Mouse (Mus musculus) midbrain, embryonic 14.5 days (tissue): ENCODE results near the gene Senp6. TPM values are rescaled to one million over a fixed set of nuclear protein-coding genes. Genes with fewer than 3 reads are reported as not detected.
"Not testable (repeated sequence)": the region's sequence is repeated elsewhere in the genome, so short reads cannot be mapped to it uniquely, and the experiment has no call there.

ENCODE experiments used
- ATAC-seq: fragments of 200-750 bp; cut with Nextera tagmentation; 2 replicates; pipeline ENCODE4 v1.8.0; 2017; ENCODE audit warnings: moderate number of reproducible peaks, moderate library complexity; ENCODE audit not compliant: low FRiP score, low TSS enrichment
- DNase-seq: peaks from one replicate; pipeline ENCODE4 v3.0.0-alpha.2; 2015
- H3K27ac ChIP-seq: fragments of 300-500 bp; sonication (generic); replicated peaks from 2 replicates; pipeline ENCODE4 v1.5.1; 2014; ENCODE audit warnings: mild to moderate bottlenecking, low read depth, low read length, moderate library complexity
- H3K27me3 ChIP-seq: fragments of 300-500 bp; sonication (generic); 2 replicates; pipeline ENCODE4 v1.6.1; 2014; ENCODE audit warnings: low read length, control low read depth, mixed read lengths; ENCODE audit not compliant: control insufficient read depth, insufficient read depth
- H3K36me3 ChIP-seq: fragments of 300-500 bp; sonication (generic); 2 replicates; pipeline ENCODE4 v1.6.1; 2014; ENCODE audit warnings: low read length, control low read depth; ENCODE audit not compliant: control insufficient read depth, insufficient read depth
- H3K4me1 ChIP-seq: fragments of 300-500 bp; sonication (generic); 2 replicates; pipeline ENCODE4 v1.6.1; 2014; ENCODE audit warnings: mild to moderate bottlenecking, antibody characterized with exemption, low read length, control low read depth; ENCODE audit not compliant: control insufficient read depth, insufficient read depth
- H3K4me2 ChIP-seq: fragments of 300-500 bp; sonication (generic); 2 replicates; pipeline ENCODE4 v1.6.1; 2014; ENCODE audit warnings: mild to moderate bottlenecking, low read length, moderate library complexity
- H3K4me3 ChIP-seq: fragments of 300-500 bp; sonication (generic); replicated peaks from 2 replicates; pipeline ENCODE4 v1.5.1; 2014; ENCODE audit warnings: low read depth, low read length
- H3K9ac ChIP-seq: fragments of 300-500 bp; sonication (generic); replicated peaks from 2 replicates; pipeline ENCODE4 v1.6.1; 2014; ENCODE audit warnings: mild to moderate bottlenecking, low read length, moderate library complexity
- H3K9me3 ChIP-seq: fragments of 300-500 bp; sonication (generic); 2 replicates; pipeline ENCODE4 v1.6.1; 2016; ENCODE audit warnings: low read length, control low read depth, mixed read lengths; ENCODE audit not compliant: control insufficient read depth
- WGBS: fragments of 180-500 bp; shearing (Covaris S2); extraction: QIAGEN DNeasy Blood & Tissue Kit; methylation state at CpG from one replicate; pipeline ENCODE4 v1.1.7; 2014; 5-methylcytosine and 5-hydroxymethylcytosine counted together
- polyA plus RNA-seq: library from polyadenylated mRNA; unstranded; fragments of >200 nt; fragmentation: Nextera tagmentation; extraction: Ambion mirVana; gene quantifications from 2 replicates; pipeline ENCODE4 v1.2.1, GENCODE M21; 2014

Senp6 gene
- polyA plus RNA-seq: 64.4 and 73.4 TPM in 2 replicates

GRCm38 (mm10) chr9:80066367-80067220, at the start of gene Senp6:
Senp6 (plus strand) TSS chr9:80066903.
- H3K9ac ChIP-seq: peak within 1 kb of the TSS; percentile 100
- under 1% methylated on average over 70 of the region's 74 CpGs for WGBS
- no peaks in the 10 kb centered on the region for H3K36me3 ChIP-seq

GRCm38 (mm10) chr9:80020429-80020828, 46.3 kb upstream of the Senp6 start:
- Histone ChIP-seq H3K36me3 (no peaks in the 10 kb centered on the region), H3K4me3 (no peak overlapping the region), H3K27ac (no peak overlapping the region), H3K9ac (no peak overlapping the region), H3K9me3 (no peaks in the 10 kb centered on the region), H3K4me1 (no peaks in the 10 kb centered on the region), H3K4me2 (no peak overlapping the region), H3K27me3 (no peaks in the 10 kb centered on the region)
- DNase-seq: no peak
- WGBS: 66% methylated on average over 3 of the region's 3 CpGs
- no peak for ATAC-seq

More at GRCm38 (mm10) chr9:80066367-80067220, at the start of gene Senp6:
- Histone ChIP-seq H3K4me1 (peaks cover 22% of the 10 kb centered on the region), H3K27me3 (no peaks in the 10 kb centered on the region), H3K27ac (peak within 1 kb of the TSS; percentile 100), H3K4me2 (peak within 1 kb of the TSS; percentile 64), H3K4me3 (peak within 1 kb of the TSS; percentile 91), H3K9me3 (no peaks in the 10 kb centered on the region)
- ATAC-seq (peak; percentile 89), DNase-seq (peak; percentile 87)

DNA sequence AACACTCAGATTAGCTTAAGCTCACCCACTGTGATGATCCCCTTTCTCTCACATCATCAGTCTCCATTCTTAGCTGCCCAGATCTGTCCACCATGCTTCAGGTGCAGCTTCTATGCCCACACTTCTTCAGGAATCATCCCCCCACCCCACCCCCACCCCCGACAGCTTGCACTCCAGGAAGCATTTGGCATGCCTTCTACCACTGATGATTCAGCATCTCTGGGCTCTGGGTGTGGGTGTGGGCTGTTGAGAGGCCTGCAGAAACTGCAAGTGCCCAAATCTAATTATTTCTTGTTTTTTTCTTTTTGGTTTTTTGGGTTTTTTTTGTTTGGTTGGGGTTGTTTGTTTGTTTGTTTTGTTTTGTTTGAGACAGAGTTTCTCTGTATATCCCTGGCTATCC, 45.1 kb upstream of the Senp6 start:
- H3K9me3 ChIP-seq: no peaks in the 10 kb centered on the region
- H3K27me3 ChIP-seq: no peaks in the 10 kb centered on the region
- no peaks in the 10 kb centered on the region for H3K4me1 ChIP-seq
- H3K9ac ChIP-seq: no peak overlapping the region
- no peak for ATAC-seq
- H3K4me2 ChIP-seq: no peak overlapping the region
- no peak overlapping the region for H3K4me3 ChIP-seq
- 46% methylated on average over 1 of the region's 1 CpGs for WGBS
- no peak for DNase-seq
- H3K36me3 ChIP-seq: no peaks in the 10 kb centered on the region
- no peak overlapping the region for H3K27ac ChIP-seq

DNA sequence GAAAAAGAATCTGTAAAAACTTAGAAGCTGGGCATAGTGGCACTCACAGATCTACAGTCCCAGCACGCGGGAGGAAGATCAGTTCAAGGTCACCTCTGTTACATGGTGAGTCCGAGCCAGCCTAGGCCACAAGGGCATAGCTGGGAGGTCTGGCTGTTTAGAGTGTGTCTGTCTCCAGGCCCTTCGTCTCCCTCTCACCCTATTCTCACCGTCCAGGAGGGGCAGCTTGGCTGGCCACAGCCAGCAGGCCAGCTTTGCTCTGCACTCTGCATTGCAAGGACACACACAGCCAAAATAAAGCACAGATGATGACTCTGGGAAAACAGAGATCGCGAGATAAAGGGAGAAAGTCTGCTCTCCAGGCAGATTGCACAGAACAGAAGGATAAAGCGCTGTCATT, 43.9 kb upstream of the Senp6 start:
- WGBS: 65% methylated on average over 8 of the region's 8 CpGs
- Histone ChIP-seq H3K27me3 (no peaks in the 10 kb centered on the region), H3K27ac (no peak overlapping the region), H3K36me3 (no peaks in the 10 kb centered on the region), H3K4me2 (no peak overlapping the region), H3K4me3 (no peak overlapping the region), H3K9ac (no peak overlapping the region), H3K9me3 (no peaks in the 10 kb centered on the region), H3K4me1 (no peaks in the 10 kb centered on the region)
- ATAC-seq (no peak), DNase-seq (no peak)

- H3K4me3 ChIP-seq, H3K27ac ChIP-seq, ATAC-seq, H3K9me3 ChIP-seq, H3K4me2 ChIP-seq, H3K36me3 ChIP-seq, H3K27me3 ChIP-seq, H3K9ac ChIP-seq, H3K4me1 ChIP-seq, DNase-seq: not testable (repeated sequence)
- WGBS: 92% methylated on average over 5 of the region's 5 CpGs
Measured at GRCm38 (mm10) chr9:80025347-80025746, 41.4 kb upstream of the Senp6 start.

DNA sequence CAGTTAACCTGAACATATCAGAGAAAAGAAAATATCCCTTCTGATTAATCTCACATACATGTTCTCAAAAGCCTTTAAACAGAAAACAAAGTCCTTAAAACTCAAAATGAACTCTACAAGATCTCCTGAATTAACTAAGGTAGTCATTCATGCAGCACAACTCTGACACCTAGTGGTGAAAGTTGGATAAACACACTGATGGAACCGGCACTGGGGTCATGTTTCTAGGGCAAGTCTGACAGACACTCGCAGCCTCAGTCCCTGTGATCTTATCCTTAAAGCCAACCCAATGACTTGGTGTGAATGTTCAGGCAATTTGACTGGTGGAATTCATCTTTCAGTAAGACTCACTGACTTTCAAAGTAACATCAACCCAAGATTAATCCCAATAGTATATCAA, 40.7 kb upstream of the Senp6 start:
- no peaks in the 10 kb centered on the region for H3K4me1 ChIP-seq
- H3K27me3 ChIP-seq: no peaks in the 10 kb centered on the region
- no peaks in the 10 kb centered on the region for H3K9me3 ChIP-seq
- WGBS: 3% methylated on average over 2 of the region's 2 CpGs
- no peak overlapping the region for H3K27ac ChIP-seq
- H3K36me3 ChIP-seq: no peaks in the 10 kb centered on the region
- peak; percentile 84 for DNase-seq
- no peak overlapping the region for H3K4me3 ChIP-seq
- no peak overlapping the region for H3K9ac ChIP-seq
- ATAC-seq: no peak
- H3K4me2 ChIP-seq: no peak overlapping the region

DNA sequence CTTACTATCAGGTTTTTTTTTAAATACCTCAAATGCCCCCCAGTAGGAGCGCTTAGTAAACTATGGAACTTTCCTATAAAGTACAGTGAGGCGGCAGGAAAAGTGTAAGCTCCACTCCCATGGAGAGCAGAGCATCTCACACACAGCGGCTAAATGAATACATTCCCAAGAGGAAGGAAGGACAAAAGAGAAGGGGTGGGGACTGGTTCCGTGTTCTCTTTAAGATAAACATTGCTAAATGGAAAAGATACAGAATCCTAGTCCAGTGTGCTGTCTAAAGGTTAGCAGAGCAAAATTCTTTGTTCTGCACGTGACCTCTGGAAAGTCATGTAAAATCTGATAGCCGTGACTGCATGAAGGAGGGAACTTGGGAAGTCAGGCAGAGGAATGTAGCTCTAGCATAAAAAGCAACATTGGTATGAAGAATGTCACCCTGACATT, 40.1 kb upstream of the Senp6 start:
- H3K36me3 ChIP-seq: no peaks in the 10 kb centered on the region
- H3K27me3 ChIP-seq: no peaks in the 10 kb centered on the region
- H3K27ac ChIP-seq: no peak overlapping the region
- no peaks in the 10 kb centered on the region for H3K9me3 ChIP-seq
- no peak for ATAC-seq
- no peak overlapping the region for H3K9ac ChIP-seq
- WGBS: 82% methylated on average over 6 of the region's 6 CpGs
- no peaks in the 10 kb centered on the region for H3K4me1 ChIP-seq
- H3K4me3 ChIP-seq: no peak overlapping the region
- no peak overlapping the region for H3K4me2 ChIP-seq
- no peak for DNase-seq

GRCm38 (mm10) chr9:80037262-80037996, 29.3 kb upstream of the Senp6 start:
- Histone ChIP-seq H3K4me3 (no peak overlapping the region), H3K4me2 (no peak overlapping the region), H3K9me3 (no peaks in the 10 kb centered on the region), H3K27ac (no peak overlapping the region), H3K27me3 (no peaks in the 10 kb centered on the region), H3K36me3 (no peaks in the 10 kb centered on the region), H3K9ac (no peak overlapping the region), H3K4me1 (no peaks in the 10 kb centered on the region)
- 91% methylated on average over 13 of the region's 13 CpGs for WGBS
- DNase-seq: no peak
- no peak for ATAC-seq
